Mouse (Mus musculus) liver, adult 2 months (tissue): Measurements from ENCODE around the gene Plaur. TPM values are rescaled to one million over a fixed set of nuclear protein-coding genes. Genes with fewer than 3 reads are reported as not detected.
A peak's percentile ranks its signal among the peaks of the same experiment; 100 is the strongest.

Experiments used
- DNase-seq: peaks from one replicate; pipeline ENCODE4 v3.0.0-alpha.2; 2011; ENCODE audit warnings: low read depth, low spot score; ENCODE audit errors: extremely low read depth
- H3K27ac ChIP-seq: fragments of 200-500 bp; replicated peaks from 2 replicates; pipeline ENCODE4 v1.5.1; 2012; ENCODE audit warnings: low read depth, mild to moderate bottlenecking, control low read depth, inconsistent platforms, low read length; ENCODE audit not compliant: insufficient read depth
- H3K27me3 ChIP-seq: fragments of 200-500 bp; 2 replicates; pipeline ENCODE4 v1.6.1; 2012; ENCODE audit warnings: mild to moderate bottlenecking, moderate library complexity, low read length, inconsistent platforms; ENCODE audit not compliant: control insufficient read depth, insufficient read depth
- H3K36me3 ChIP-seq: fragments of 200-500 bp; 2 replicates; pipeline ENCODE4 v1.6.1; 2012; ENCODE audit warnings: low read length, inconsistent platforms; ENCODE audit not compliant: control insufficient read depth, insufficient read depth
- H3K4me1 ChIP-seq: fragments of 200-500 bp; 2 replicates; pipeline ENCODE4 v1.6.1; 2011; ENCODE audit warnings: low read length; ENCODE audit not compliant: control insufficient read depth, insufficient read depth
- H3K4me3 ChIP-seq: fragments of 200-500 bp; 2 replicates; pipeline ENCODE4 v1.5.1; 2011; ENCODE audit warnings: low read depth, mild to moderate bottlenecking, control low read depth, low read length, moderate library complexity; ENCODE audit not compliant: insufficient read depth
- H3K79me2 ChIP-seq: fragments of 200-500 bp; 2 replicates; pipeline ENCODE4 v1.6.1; 2012; ENCODE audit warnings: inconsistent platforms, mild to moderate bottlenecking, low read length, moderate library complexity; ENCODE audit not compliant: control insufficient read depth, insufficient read depth
- H3K9ac ChIP-seq: fragments of 200-500 bp; 2 replicates; pipeline ENCODE4 v1.6.1; 2012; ENCODE audit warnings: low read depth, mild to moderate bottlenecking, control low read depth, inconsistent platforms, low read length
- CTCF ChIP-seq: fragments of 200-500 bp; IDR thresholded peaks from 2 replicates; pipeline ENCODE4 v1.5.1; 2011; ENCODE audit warnings: low read depth, low read length, control low read depth
- POLR2A ChIP-seq: fragments of 200-500 bp; IDR thresholded peaks from 2 replicates; pipeline ENCODE4 v1.6.1; 2011; ENCODE audit warnings: low read length, control low read depth; ENCODE audit not compliant: insufficient read depth; ENCODE audit errors: extremely low read depth
- WGBS: fragments of 180-500 bp; shearing (Covaris S2); methylation state at CpG from one replicate; pipeline ENCODE4 v1.1.7; 2018; 5-methylcytosine and 5-hydroxymethylcytosine counted together
- polyA plus RNA-seq: library from polyadenylated mRNA; depleted of rRNA; stranded (reverse); fragments of >200 nt; gene quantifications from 2 replicates; pipeline ENCODE4 v1.2.3, GENCODE M21; 2012
- total RNA-seq: library from RNA; depleted of rRNA; stranded (reverse); fragments of >200 nt; gene quantifications from 2 replicates; pipeline ENCODE4 v1.2.3, GENCODE M21; 2014

Gene Plaur
- total and polyA plus RNA-seq, 2 experiments = 0.18 to 0.97 TPM

DNA sequence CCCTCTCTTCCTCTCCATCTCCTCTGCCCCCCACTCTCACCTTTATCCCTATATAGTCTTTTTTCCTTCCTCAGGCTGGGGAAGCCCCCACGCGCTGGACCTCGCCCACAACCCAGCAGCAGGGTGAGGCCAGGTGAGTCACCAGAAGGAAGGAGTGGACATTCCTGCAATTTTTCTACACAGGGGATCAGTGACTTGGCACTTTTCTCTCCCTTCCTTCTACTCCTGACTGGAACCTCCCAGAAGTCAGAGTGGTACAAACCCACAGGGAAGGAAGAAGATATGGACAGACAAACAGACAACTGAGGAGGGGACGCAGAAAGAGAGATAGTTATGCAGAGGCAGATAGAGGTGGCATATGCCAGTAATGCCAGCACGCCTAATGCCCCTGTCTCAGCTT lies 2.8 kb upstream of the Plaur start:
- no peaks in the 10 kb centered on the region for H3K4me1 ChIP-seq
- no peaks in the 10 kb centered on the region for H3K36me3 ChIP-seq
- no peak overlapping the region for H3K9ac ChIP-seq
- no peak overlapping the region for H3K4me3 ChIP-seq
- DNase-seq = no peak
- H3K79me2 ChIP-seq = no peaks in the 10 kb centered on the region
- H3K27ac ChIP-seq = no peak overlapping the region
- WGBS = 76% methylated on average over 5 of the region's 5 CpGs
- TF ChIP-seq POLR2A = no peak
- no peak for TF ChIP-seq CTCF
- H3K27me3 ChIP-seq = no peaks in the 10 kb centered on the region

GRCm38 (mm10) chr7:24459843-24460242 lies 2.4 kb upstream of the Plaur start:
- 32% methylated on average over 3 of the region's 3 CpGs for WGBS
- H3K36me3 ChIP-seq = no peaks in the 10 kb centered on the region
- no peak overlapping the region for H3K4me3 ChIP-seq
- no peaks in the 10 kb centered on the region for H3K79me2 ChIP-seq
- DNase-seq = no peak
- no peaks in the 10 kb centered on the region for H3K4me1 ChIP-seq
- no peak overlapping the region for H3K27ac ChIP-seq
- H3K9ac ChIP-seq = no peak overlapping the region
- TF ChIP-seq CTCF (no peak), POLR2A (no peak)
- H3K27me3 ChIP-seq = no peaks in the 10 kb centered on the region

GRCm38 (mm10) chr7:24461376-24462051 lies 770 bp upstream of the Plaur start:
- H3K4me1 ChIP-seq = no peaks in the 10 kb centered on the region
- H3K9ac ChIP-seq = no peak overlapping the region
- H3K27ac ChIP-seq = no peak overlapping the region
- TF ChIP-seq CTCF (no peak), POLR2A (no peak)
- H3K27me3 ChIP-seq = no peaks in the 10 kb centered on the region
- no peaks in the 10 kb centered on the region for H3K36me3 ChIP-seq
- 42% methylated on average over 14 of the region's 14 CpGs for WGBS
- H3K4me3 ChIP-seq = no peak overlapping the region
- no peaks in the 10 kb centered on the region for H3K79me2 ChIP-seq
- no peak for DNase-seq

DNA sequence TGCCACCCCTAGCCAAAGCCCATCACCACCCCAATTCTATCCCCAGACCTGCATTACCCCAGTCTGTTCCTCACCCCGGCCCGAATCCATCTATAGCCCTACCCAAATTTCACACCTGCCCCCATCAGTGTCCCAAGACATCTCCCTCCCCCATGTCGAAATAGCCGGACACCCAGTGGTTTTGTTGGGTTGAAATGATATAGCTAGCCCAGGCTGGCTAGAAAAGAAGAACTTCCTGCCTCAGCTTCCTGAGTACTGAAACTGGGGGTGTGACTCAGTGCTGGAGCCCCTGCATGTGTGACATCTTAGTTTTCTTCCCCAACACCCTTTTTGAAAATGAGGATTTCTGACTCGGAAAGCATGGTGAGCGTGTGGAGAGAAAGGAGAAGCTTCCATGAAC lies 4.6 kb downstream of the Plaur start:
- no peak for DNase-seq

DNA sequence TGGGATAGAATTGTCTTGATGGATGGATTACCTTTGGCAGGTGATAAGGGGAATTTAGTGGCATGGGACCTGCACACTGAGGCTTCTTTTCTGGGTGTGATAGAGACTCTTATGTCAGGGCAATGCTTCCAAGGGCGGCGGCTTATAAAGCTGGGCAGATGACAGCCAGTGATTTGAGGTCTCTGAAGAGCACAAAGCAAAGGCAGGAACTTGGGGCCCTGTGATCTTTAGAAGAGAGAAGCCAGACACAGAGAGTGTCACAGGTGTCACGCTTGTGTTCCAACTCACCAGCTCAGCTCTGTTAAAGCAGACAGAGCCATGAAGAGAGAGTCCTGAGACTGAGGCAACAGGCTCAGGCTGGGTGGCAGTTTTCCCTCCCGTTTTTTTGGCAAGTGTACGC lies 5.6 kb downstream of the Plaur start:
- Histone ChIP-seq H3K79me2 (no peaks in the 10 kb centered on the region), H3K27ac (no peak overlapping the region), H3K4me3 (no peak overlapping the region), H3K9ac (no peak overlapping the region), H3K27me3 (no peaks in the 10 kb centered on the region), H3K36me3 (no peaks in the 10 kb centered on the region), H3K4me1 (no peaks in the 10 kb centered on the region)
- no peak for DNase-seq
- 86% methylated on average over 5 of the region's 5 CpGs for WGBS
- TF ChIP-seq CTCF (no peak), POLR2A (no peak)

More for the DNA sequence above, 4.6 kb downstream of the Plaur start:
- Histone ChIP-seq H3K36me3 (no peaks in the 10 kb centered on the region), H3K4me3 (no peak overlapping the region), H3K79me2 (no peaks in the 10 kb centered on the region), H3K4me1 (no peaks in the 10 kb centered on the region), H3K9ac (no peak overlapping the region), H3K27me3 (no peaks in the 10 kb centered on the region), H3K27ac (no peak overlapping the region)
- WGBS = 90% methylated on average over 6 of the region's 6 CpGs
- TF ChIP-seq POLR2A (no peak), CTCF (no peak)

GRCm38 (mm10) chr7:24469126-24469525 lies 6.8 kb downstream of the Plaur start:
- H3K36me3 ChIP-seq = no peaks in the 10 kb centered on the region
- H3K4me3 ChIP-seq = no peak overlapping the region

More at GRCm38 (mm10) chr7:24469126-24469525, 6.8 kb downstream of the Plaur start:
- no peaks in the 10 kb centered on the region for H3K27me3 ChIP-seq
- H3K4me1 ChIP-seq = peaks cover under 1% of the 10 kb centered on the region; the same call in 1 of the 2 replicates
- DNase-seq = no peak
- no peak overlapping the region for H3K9ac ChIP-seq
- H3K79me2 ChIP-seq = no peaks in the 10 kb centered on the region
- H3K27ac ChIP-seq = no peak overlapping the region
- TF ChIP-seq POLR2A (no peak), CTCF (peak; percentile 46; the same call in 1 of the 2 replicates)
- WGBS = 91% methylated on average over 3 of the region's 3 CpGs
